Mouse (Mus musculus) embryonic facial prominence, embryonic 12.5 days (tissue): ENCODE data around the gene Paqr3. TPM values are rescaled to one million over a fixed set of nuclear protein-coding genes. Genes with fewer than 3 reads are reported as not detected.

Source experiments
- ATAC-seq: fragments of 200-750 bp; cut with Nextera tagmentation; 2 replicates; pipeline ENCODE4 v1.8.0; 2017; ENCODE audit not compliant: insufficient number of reproducible peaks, insufficient read depth, low FRiP score, low TSS enrichment
- H3K27ac ChIP-seq: fragments of 300-500 bp; sonication (generic); 2 replicates; pipeline ENCODE4 v1.5.1; 2016; ENCODE audit warnings: mild to moderate bottlenecking
- H3K27me3 ChIP-seq: fragments of 300-500 bp; sonication (generic); 2 replicates; pipeline ENCODE4 v1.6.1; 2016; ENCODE audit warnings: mild to moderate bottlenecking, moderate library complexity
- H3K36me3 ChIP-seq: fragments of 300-500 bp; sonication (generic); 2 replicates; pipeline ENCODE4 v1.6.1; 2016; ENCODE audit warnings: mild to moderate bottlenecking
- H3K4me1 ChIP-seq: fragments of 300-500 bp; sonication (generic); 2 replicates; pipeline ENCODE4 v1.6.1; 2016
- H3K4me2 ChIP-seq: fragments of 300-500 bp; sonication (generic); replicated peaks from 2 replicates; pipeline ENCODE4 v1.6.1; 2016; ENCODE audit warnings: mild to moderate bottlenecking, moderate library complexity
- H3K4me3 ChIP-seq: fragments of 300-500 bp; sonication (generic); 2 replicates; pipeline ENCODE4 v1.5.1; 2016; ENCODE audit warnings: mild to moderate bottlenecking
- H3K9ac ChIP-seq: fragments of 300-500 bp; sonication (generic); 2 replicates; pipeline ENCODE4 v1.6.1; 2016; ENCODE audit warnings: mild to moderate bottlenecking, moderate library complexity
- H3K9me3 ChIP-seq: fragments of 300-500 bp; sonication (generic); 2 replicates; pipeline ENCODE4 v1.6.1; 2016; ENCODE audit warnings: mild to moderate bottlenecking, moderate library complexity
- WGBS: fragments of 180-500 bp; shearing (Covaris S2); methylation state at CpG from one replicate; pipeline ENCODE4 v1.1.7; 2016; 5-methylcytosine and 5-hydroxymethylcytosine counted together
- polyA plus RNA-seq: library from polyadenylated mRNA; unstranded; fragments of >200 nt; fragmentation: Nextera tagmentation; extraction: Ambion mirVana; gene quantifications from 2 replicates; pipeline ENCODE4 v1.2.1, GENCODE M21; 2016

Paqr3 gene
- polyA plus RNA-seq, 1 experiment from 2014 or later: 8.8 TPM

GRCm38 (mm10) chr5:97083701-97084100, 27.7 kb downstream of the Paqr3 start:
- H3K4me3 ChIP-seq: no peak overlapping the region
- ATAC-seq: no peak
- H3K4me1 ChIP-seq: no peaks in the 10 kb centered on the region
- H3K4me2 ChIP-seq: no peak overlapping the region
- H3K9ac ChIP-seq: no peak overlapping the region
- H3K27ac ChIP-seq: no peak overlapping the region
- no peaks in the 10 kb centered on the region for H3K9me3 ChIP-seq
- 83% methylated on average over 6 of the region's 6 CpGs for WGBS
- H3K36me3 ChIP-seq: peaks cover 25% of the 10 kb centered on the region
- H3K27me3 ChIP-seq: no peaks in the 10 kb centered on the region

- no peak for ATAC-seq
- Histone ChIP-seq H3K4me2 (no peak overlapping the region), H3K36me3 (peaks cover 10% of the 10 kb centered on the region; the same call in 1 of the 2 replicates), H3K9me3 (no peaks in the 10 kb centered on the region), H3K4me3 (no peak overlapping the region), H3K9ac (no peak overlapping the region), H3K4me1 (no peaks in the 10 kb centered on the region), H3K27me3 (no peaks in the 10 kb centered on the region), H3K27ac (no peak overlapping the region)
- 81% methylated on average over 3 of the region's 3 CpGs for WGBS
Measured at GRCm38 (mm10) chr5:97081481-97081880, 29.9 kb downstream of the Paqr3 start.

- H3K36me3 ChIP-seq: no peaks in the 10 kb centered on the region
- no peak overlapping the region for H3K9ac ChIP-seq
- H3K27me3 ChIP-seq: no peaks in the 10 kb centered on the region
- no peaks in the 10 kb centered on the region for H3K9me3 ChIP-seq
- H3K4me1 ChIP-seq: no peaks in the 10 kb centered on the region
- no peak for ATAC-seq
- no peak overlapping the region for H3K4me2 ChIP-seq
- no peak overlapping the region for H3K27ac ChIP-seq
- 61% methylated on average over 5 of the region's 5 CpGs for WGBS
- no peak overlapping the region for H3K4me3 ChIP-seq
Measured at GRCm38 (mm10) chr5:97078641-97079040, 32.8 kb downstream of the Paqr3 start.

GRCm38 (mm10) chr5:97077676-97078075, 33.7 kb downstream of the Paqr3 start:
- 74% methylated on average over 7 of the region's 7 CpGs for WGBS
- H3K4me2 ChIP-seq: no peak overlapping the region
- ATAC-seq: no peak

GRCm38 (mm10) chr5:97076167-97076566, 35.2 kb downstream of the Paqr3 start:
- H3K9ac ChIP-seq: no peak overlapping the region
- WGBS: 94% methylated on average over 5 of the region's 5 CpGs
- H3K36me3 ChIP-seq: no peaks in the 10 kb centered on the region
- no peak overlapping the region for H3K27ac ChIP-seq
- no peaks in the 10 kb centered on the region for H3K4me1 ChIP-seq
- H3K4me2 ChIP-seq: no peak overlapping the region
- no peaks in the 10 kb centered on the region for H3K27me3 ChIP-seq
- no peak for ATAC-seq
- H3K4me3 ChIP-seq: no peak overlapping the region
- no peaks in the 10 kb centered on the region for H3K9me3 ChIP-seq

More at GRCm38 (mm10) chr5:97077676-97078075, 33.7 kb downstream of the Paqr3 start:
- Histone ChIP-seq H3K27me3 (no peaks in the 10 kb centered on the region), H3K4me3 (no peak overlapping the region), H3K9ac (no peak overlapping the region), H3K36me3 (no peaks in the 10 kb centered on the region), H3K9me3 (no peaks in the 10 kb centered on the region), H3K4me1 (no peaks in the 10 kb centered on the region), H3K27ac (no peak overlapping the region)

GRCm38 (mm10) chr5:97075476-97076151, 35.8 kb downstream of the Paqr3 start:
- Histone ChIP-seq H3K9ac (no peak overlapping the region), H3K4me1 (no peaks in the 10 kb centered on the region), H3K4me2 (no peak overlapping the region), H3K4me3 (no peak overlapping the region), H3K27ac (no peak overlapping the region), H3K27me3 (no peaks in the 10 kb centered on the region), H3K9me3 (no peaks in the 10 kb centered on the region), H3K36me3 (no peaks in the 10 kb centered on the region)
- ATAC-seq: no peak
- 94% methylated on average over 11 of the region's 11 CpGs for WGBS

GRCm38 (mm10) chr5:97065746-97066145, 45.6 kb downstream of the Paqr3 start:
- 84% methylated on average over 4 of the region's 4 CpGs for WGBS
- ATAC-seq: no peak
- H3K4me2 ChIP-seq: no peak overlapping the region
- no peak overlapping the region for H3K9ac ChIP-seq
- H3K27me3 ChIP-seq: no peaks in the 10 kb centered on the region
- no peak overlapping the region for H3K4me3 ChIP-seq
- H3K9me3 ChIP-seq: no peaks in the 10 kb centered on the region
- no peaks in the 10 kb centered on the region for H3K4me1 ChIP-seq
- peaks cover 28% of the 10 kb centered on the region for H3K36me3 ChIP-seq
- H3K27ac ChIP-seq: no peak overlapping the region

GRCm38 (mm10) chr5:97062041-97062440, 49.4 kb downstream of the Paqr3 start:
- ATAC-seq: no peak
- no peak overlapping the region for H3K27ac ChIP-seq
- H3K9ac ChIP-seq: no peak overlapping the region
- peaks cover 29% of the 10 kb centered on the region for H3K36me3 ChIP-seq
- H3K4me1 ChIP-seq: no peaks in the 10 kb centered on the region
- no peak overlapping the region for H3K4me2 ChIP-seq
- WGBS: 58% methylated on average over 1 of the region's 1 CpGs
- no peaks in the 10 kb centered on the region for H3K9me3 ChIP-seq
- no peaks in the 10 kb centered on the region for H3K27me3 ChIP-seq
- H3K4me3 ChIP-seq: no peak overlapping the region

- Histone ChIP-seq H3K9ac (no peak overlapping the region), H3K9me3 (no peaks in the 10 kb centered on the region), H3K27me3 (no peaks in the 10 kb centered on the region), H3K36me3 (peaks cover 23% of the 10 kb centered on the region), H3K4me2 (no peak overlapping the region), H3K4me1 (no peaks in the 10 kb centered on the region), H3K4me3 (no peak overlapping the region), H3K27ac (no peak overlapping the region)
- no peak for ATAC-seq
- 66% methylated on average over 3 of the region's 3 CpGs for WGBS
Measured at GRCm38 (mm10) chr5:97060864-97061263, 50.5 kb downstream of the Paqr3 start.

GRCm38 (mm10) chr5:97056791-97057450, 54.5 kb downstream of the Paqr3 start:
- Histone ChIP-seq H3K4me1 (no peaks in the 10 kb centered on the region), H3K9me3 (no peaks in the 10 kb centered on the region), H3K9ac (no peak overlapping the region), H3K36me3 (peaks cover 12% of the 10 kb centered on the region), H3K4me3 (no peak overlapping the region), H3K27me3 (no peaks in the 10 kb centered on the region), H3K27ac (no peak overlapping the region), H3K4me2 (no peak overlapping the region)
- WGBS: 82% methylated on average over 12 of the region's 12 CpGs
- ATAC-seq: no peak

- 88% methylated on average over 3 of the region's 3 CpGs for WGBS
- no peak overlapping the region for H3K27ac ChIP-seq
- H3K4me1 ChIP-seq: no peaks in the 10 kb centered on the region
- H3K4me3 ChIP-seq: no peak overlapping the region
- no peaks in the 10 kb centered on the region for H3K27me3 ChIP-seq
- peaks cover 12% of the 10 kb centered on the region for H3K36me3 ChIP-seq
- no peak for ATAC-seq
- H3K9ac ChIP-seq: no peak overlapping the region
- no peaks in the 10 kb centered on the region for H3K9me3 ChIP-seq
- H3K4me2 ChIP-seq: no peak overlapping the region
Measured at GRCm38 (mm10) chr5:97056359-97056758, 55.0 kb downstream of the Paqr3 start.

GRCm38 (mm10) chr5:97055511-97056068, 55.8 kb downstream of the Paqr3 start:
- peaks cover 10% of the 10 kb centered on the region for H3K36me3 ChIP-seq
- no peak overlapping the region for H3K27ac ChIP-seq
- H3K4me2 ChIP-seq: no peak overlapping the region
- ATAC-seq: no peak
- H3K4me3 ChIP-seq: no peak overlapping the region
- H3K4me1 ChIP-seq: no peaks in the 10 kb centered on the region
- H3K27me3 ChIP-seq: no peaks in the 10 kb centered on the region
- H3K9ac ChIP-seq: no peak overlapping the region
- WGBS: 5% methylated on average over 1 of the region's 1 CpGs
- H3K9me3 ChIP-seq: no peaks in the 10 kb centered on the region
